Mouse (Mus musculus): ENCODE measurements around the gene Pcyt1b. TPM values are rescaled to one million over a fixed set of nuclear protein-coding genes. Genes with fewer than 3 reads are reported as not detected.
A peak's percentile ranks its signal among the peaks of the same experiment; 100 is the strongest.

The Pcyt1b gene
- total RNA-seq, 2 experiments from 2014 or later, result 25.5 to 29.7 TPM

DNA sequence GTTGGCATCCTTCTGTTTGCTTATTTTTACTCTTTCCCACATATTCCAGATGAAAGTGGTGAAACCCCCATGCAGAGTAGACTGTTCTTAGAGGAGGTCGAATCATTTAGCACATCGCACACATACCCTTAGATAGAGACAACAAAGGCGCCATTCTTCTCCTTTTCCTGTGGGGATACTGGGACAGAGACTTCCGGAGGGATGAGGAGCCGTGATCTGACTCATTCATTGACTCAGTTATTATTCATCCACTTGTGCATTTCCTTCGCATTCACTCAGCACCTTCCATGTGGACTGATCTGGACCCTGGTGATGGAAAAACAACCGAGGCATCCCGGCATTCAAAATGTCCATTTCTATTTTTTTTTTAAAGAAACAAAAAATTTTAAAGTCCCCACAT is 76.2 kb downstream of the Pcyt1b start:
- no peak for DNase-seq (ENCODE audit: low spot score in 2 of 2)

DNA sequence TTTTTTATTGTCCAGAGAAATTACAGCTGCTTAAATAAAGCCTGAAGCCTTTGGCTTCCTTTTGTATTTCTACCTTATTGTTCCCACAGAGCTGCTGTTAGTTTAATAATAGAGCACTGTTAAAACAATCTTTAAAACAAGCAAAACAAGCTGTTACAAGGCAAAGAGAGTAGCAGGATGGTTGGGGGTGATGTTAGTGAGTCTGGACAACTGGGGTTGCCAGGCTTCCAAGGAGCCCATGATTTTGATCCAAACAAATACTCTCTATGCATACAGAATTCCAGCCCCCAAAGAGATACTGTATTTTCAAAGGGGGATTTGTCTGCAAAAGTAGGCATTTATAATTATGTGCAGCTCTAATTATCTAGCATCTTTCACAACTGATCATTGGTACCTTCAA is 77.7 kb downstream of the Pcyt1b start:
- no peak for DNase-seq (ENCODE audit: low spot score in 2 of 2)

- no peak for DNase-seq (ENCODE audit: low spot score in 2 of 2)
These were observed 78.5 kb downstream of the Pcyt1b start for GRCm38 (mm10) chrX:93732975-93733748.

- no peak for DNase-seq (ENCODE audit: low spot score in 2 of 2)
These were observed 94.5 kb downstream of the Pcyt1b start for GRCm38 (mm10) chrX:93749165-93749564.

GRCm38 (mm10) chrX:93750566-93750965 is 95.9 kb downstream of the Pcyt1b start:
- no peak for DNase-seq (ENCODE audit: low spot score in 2 of 2)

GRCm38 (mm10) chrX:93755210-93755842 is 100.7 kb downstream of the Pcyt1b start:
- peak in 1 of 2 experiments; percentile 6 for DNase-seq (ENCODE audit: low spot score in 2 of 2)

DNA sequence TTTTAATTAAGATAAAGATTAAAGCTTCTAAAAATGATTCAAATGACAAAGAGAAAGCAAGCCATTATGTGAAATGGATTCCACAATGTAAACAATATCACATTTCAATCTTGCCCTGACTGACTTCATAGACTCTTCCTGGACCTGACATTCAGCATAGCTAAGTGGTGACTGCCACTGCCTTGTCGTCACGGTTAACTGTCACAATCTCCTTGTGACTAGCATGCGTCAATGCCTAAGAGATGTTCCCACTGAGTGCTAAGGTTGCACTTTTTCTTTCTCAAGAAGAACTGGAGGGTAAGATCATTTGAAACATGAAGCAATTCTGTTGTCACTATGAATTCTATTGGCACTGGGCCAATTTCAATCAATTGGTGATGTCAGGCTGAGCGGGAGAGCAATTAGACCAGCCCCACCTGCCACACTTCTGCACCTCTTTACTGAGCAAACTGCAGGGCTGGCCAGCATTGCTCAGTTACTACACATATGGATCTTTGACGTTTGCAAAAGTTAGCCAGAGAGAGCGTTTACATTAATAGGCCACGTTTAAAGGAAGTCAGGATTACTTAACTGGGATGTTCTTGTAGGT is 102.3 kb downstream of the Pcyt1b start:
- no peak for DNase-seq (ENCODE audit: low spot score in 2 of 2)

DNA sequence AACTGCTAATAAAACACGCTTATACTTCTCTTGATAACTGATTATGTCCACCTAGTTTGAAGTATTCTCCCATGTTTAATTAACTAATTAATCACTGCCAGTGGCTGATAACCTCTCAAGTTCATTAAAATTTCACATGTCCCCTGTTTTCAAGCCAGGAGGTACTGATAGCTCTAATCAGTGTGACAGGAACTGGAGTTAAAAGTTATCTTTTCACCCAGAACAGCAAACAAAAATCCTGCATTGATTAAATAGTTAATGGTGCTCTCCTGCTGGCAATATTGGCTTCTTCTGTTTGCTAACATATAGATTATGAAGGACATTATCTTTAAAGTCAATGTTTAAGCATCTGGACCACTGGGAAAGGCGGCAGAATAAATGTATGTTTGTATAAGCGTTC is 106.1 kb downstream of the Pcyt1b start:
- DNase-seq (ENCODE audit: low spot score in 2 of 2), result no peak

GRCm38 (mm10) chrX:93789562-93789961 is 134.9 kb downstream of the Pcyt1b start:
- DNase-seq (ENCODE audit: low spot score in 2 of 2), result no peak

DNA sequence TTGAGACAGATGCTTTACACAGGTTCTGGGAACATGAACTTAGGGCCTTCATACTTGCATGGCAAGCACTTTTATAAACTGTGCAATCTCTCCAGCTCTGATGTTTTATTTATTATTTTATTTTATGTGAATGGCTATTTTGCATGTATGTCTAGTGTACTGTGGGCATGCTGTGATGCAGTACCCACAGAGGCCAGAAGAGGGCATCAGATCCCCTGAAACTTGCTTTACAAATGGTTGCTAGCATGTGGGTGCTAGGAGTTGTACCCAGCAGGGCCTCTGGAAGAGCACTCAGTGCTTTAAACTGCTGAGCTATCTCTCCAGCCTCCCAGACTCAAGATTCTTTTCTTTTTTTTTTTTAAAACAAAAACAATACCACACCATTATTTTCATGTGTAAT is 138.5 kb downstream of the Pcyt1b start:
- DNase-seq (ENCODE audit: low spot score in 2 of 2), result peak in 1 of 2 experiments; percentile 12

Other genes starting within 250 kb of the Pcyt1b start
- 10 to 100 TPM in 1 of 2 experiments, 1 to 10 TPM in 1; 6.8 to 10.1 TPM for gene Pola1, start 22.7 kb upstream of the Pcyt1b start, total RNA-seq (2021)
- gene Pdk3, start 177.3 kb downstream of the Pcyt1b start, total RNA-seq (2021), result 10 to 100 TPM; 42.8 to 46.5 TPM